Mouse (Mus musculus) kidney, adult 10 weeks (tissue): ENCODE results near the gene Ushbp1. TPM values are rescaled to one million over a fixed set of nuclear protein-coding genes. Genes with fewer than 3 reads are reported as not detected.

Experiments used
- polyA plus RNA-seq: library from polyadenylated mRNA; stranded (reverse); fragments of 350-450 nt; fragmentation: Illumina TruSeq; extraction: RNeasy Lipid Tissue Mini Kit (QIAGEN cat#74804); gene quantifications from one replicate; pipeline ENCODE4 v1.2.3, GENCODE M21; 2014; ENCODE audit warnings: low read depth, low replicate concordance

The Ushbp1 gene
- 0.89 TPM for polyA plus RNA-seq

GRCm38 (mm10) chr8:71395629-71396028, at the start of gene Ushbp1:
Gene Ushbp1 (minus strand): TSS chr8:71395802.

DNA sequence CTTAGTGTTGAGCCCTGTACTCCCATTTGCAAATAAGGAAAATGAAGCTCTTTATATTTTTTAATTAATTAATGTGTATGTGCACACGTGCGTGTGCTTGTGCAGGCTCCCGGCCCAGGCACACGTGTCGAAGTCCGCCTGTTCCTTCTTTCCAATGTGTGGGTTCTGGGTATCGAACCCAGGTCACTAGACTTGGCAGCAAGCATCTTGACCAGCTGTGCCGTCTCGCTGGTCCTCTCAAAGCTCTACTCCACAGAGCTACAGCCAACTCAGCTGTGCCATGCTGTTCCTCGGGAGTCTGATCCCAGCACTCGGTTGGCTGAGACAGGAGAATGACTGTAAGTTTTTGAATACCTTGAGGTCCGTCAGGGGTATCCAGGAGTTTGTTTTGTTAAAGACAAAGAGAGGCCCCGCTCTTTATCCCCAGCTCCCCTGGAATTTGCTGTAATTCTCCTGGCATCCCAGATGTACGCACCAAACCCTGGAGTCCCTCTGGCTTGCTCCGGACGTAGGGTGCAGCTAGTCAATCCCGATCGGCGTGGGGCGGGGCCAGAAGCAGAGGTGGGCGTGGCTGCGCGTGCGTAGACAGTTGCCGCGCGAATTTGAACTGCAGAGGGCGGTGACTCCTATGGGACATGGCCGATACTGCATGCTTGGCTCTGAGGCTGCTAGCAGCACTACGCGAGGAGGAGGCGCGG, 9.9 kb upstream of the Ushbp1 start, which contains the start of gene Ankle1:
Gene Ankle1 (plus strand): TSS at position 610 of the 698 bp plus-strand sequence.

GRCm38 (mm10) chr8:71396639-71397305, 1.2 kb upstream of the Ushbp1 start, which contains the start of gene Babam1:
Gene Babam1 (plus strand): TSS chr8:71396861.

DNA sequence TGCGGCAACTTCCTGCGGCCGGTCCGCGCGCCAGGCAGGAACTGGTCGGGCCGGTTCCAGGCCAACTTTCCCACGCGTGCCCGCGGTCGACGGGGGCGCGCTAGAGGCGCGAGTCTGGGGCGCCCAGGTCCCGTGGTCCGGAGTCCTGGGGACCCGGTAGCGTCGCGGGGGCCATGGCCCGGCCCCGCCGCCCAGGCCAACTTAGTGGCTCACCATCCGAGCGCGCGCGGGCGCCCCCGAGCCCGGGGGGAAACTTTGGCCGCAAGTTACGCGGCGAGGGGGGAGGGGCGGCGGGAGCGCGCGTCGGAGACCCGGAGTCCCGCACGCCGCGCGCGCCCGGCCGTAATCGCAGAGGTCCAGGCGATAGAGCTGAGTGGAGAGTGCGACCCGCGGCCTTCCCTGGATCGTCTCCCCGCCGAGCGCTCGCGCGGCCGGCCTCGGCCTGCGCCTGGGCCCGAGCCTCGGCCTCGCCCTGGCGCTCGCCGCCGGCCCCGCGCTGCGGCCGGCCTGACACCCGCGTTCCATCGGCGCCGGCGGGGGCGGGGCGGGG, 14.1 kb downstream of the Ushbp1 start, which contains the start of gene Nr2f6:
Gene Nr2f6 (minus strand): TSS at position 540 of the 550 bp plus-strand sequence.

DNA sequence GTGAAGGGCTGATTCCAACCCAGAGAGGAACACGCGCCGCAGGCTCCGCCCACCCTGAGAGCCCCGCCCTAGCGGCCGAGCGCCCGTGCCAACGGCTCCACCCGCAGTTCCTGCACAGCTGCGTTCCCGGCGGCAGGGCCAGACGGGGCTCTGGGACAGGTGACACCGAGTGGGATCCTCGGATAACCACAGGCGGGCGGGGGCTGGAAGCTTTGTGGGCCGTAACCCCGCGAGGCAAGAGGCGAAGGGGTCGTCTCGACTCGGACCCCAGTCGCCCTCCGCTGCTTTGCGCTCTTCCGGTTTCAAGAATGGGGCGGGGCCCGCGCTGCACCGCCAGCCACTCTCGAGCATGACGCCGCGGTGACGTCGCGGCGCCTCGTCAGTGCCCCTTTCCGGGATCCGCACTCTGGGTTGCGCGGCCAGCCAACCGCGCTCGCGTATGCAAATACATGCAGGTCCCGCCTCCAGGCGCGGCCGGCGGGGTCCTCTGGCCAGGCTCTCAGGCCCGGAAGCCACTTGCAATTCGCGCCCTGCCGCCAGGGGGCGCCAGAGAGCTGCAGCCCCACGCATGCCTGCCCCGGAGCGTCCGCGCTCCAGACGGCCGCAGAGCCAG, 24.3 kb downstream of the Ushbp1 start, which contains the start of gene Ocel1:
Gene Ocel1 (plus strand): TSS at position 63 of the 613 bp plus-strand sequence.

DNA sequence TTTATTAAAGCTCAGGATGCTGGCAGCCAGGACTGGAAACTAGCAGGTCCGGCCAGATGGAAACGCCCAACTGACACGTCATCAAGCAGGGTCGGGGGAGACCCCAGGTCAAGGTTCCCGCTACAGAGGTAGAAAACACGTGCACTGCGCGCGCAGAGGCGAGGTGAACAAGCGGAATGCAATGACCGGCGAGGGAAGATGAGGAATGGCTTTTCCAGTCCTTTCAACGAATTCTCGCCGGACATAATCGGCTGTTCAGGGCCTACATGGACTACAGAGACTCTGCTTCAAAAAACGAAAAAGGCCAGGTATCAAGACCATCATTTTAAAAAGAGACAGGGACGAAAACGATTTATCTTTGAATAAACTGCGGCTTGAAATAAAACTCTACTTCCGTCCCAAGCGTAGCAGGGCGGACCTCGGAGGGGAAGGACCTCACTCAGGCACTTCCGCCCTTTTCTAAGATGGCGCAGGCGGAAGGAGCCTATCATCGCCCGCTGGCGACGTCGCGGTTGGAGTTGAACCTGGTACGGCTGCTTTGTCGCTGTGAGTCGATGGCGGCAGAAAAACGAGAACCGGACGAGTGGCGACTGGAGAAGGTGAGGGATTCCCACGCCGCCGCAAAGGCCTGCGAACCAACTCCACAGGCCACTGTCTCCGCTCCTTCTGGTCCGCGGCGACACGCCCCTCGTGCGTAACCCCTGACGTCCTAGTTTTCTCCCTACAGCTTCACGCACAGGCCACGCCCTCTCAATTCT, 28.7 kb downstream of the Ushbp1 start, which contains the start of gene Use1:
Gene Use1 (plus strand): TSS at position 78 of the 758 bp plus-strand sequence.

Other genes with a start within 250 kb of the Ushbp1 start
- 1.3 TPM for gene Myo9b, start 123.1 kb downstream of the Ushbp1 start, polyA plus RNA-seq
- gene Haus8, start 122.9 kb downstream of the Ushbp1 start, polyA plus RNA-seq, result 1.9 TPM
- 2.1 TPM for gene Use1, start 29.0 kb downstream of the Ushbp1 start, polyA plus RNA-seq
- gene Ocel1, start 24.5 kb downstream of the Ushbp1 start, polyA plus RNA-seq, result 2.1 TPM
- gene Nr2f6, start 13.8 kb downstream of the Ushbp1 start, polyA plus RNA-seq, result 2.5 TPM
- 17.8 TPM for gene Babam1, start 1.1 kb upstream of the Ushbp1 start, polyA plus RNA-seq
- gene Ankle1, start 10.2 kb upstream of the Ushbp1 start, polyA plus RNA-seq, result not detected
- 0.77 TPM for gene Abhd8, start 67.9 kb upstream of the Ushbp1 start, polyA plus RNA-seq
- gene Mrpl34, start 69.2 kb upstream of the Ushbp1 start, polyA plus RNA-seq, result 16.9 TPM
- 1.3 TPM for gene Dda1, start 73.4 kb upstream of the Ushbp1 start, polyA plus RNA-seq
- gene Ano8, start 90.2 kb upstream of the Ushbp1 start, polyA plus RNA-seq, result 0.85 TPM
- gene Gtpbp3, start 92.3 kb upstream of the Ushbp1 start, polyA plus RNA-seq, result 1.4 TPM
- gene Plvap, start 116.0 kb upstream of the Ushbp1 start, polyA plus RNA-seq, result 6.2 TPM
- gene Ccdc194, start 129.9 kb upstream of the Ushbp1 start, polyA plus RNA-seq, result not detected
- gene Bst2, start 141.7 kb upstream of the Ushbp1 start, polyA plus RNA-seq, result 2.2 TPM
- 1.8 TPM for gene Mvb12a, start 147.1 kb upstream of the Ushbp1 start, polyA plus RNA-seq
- gene Tmem221, start 163.1 kb upstream of the Ushbp1 start, polyA plus RNA-seq, result 2.3 TPM
- 0.20 TPM for gene Nxnl1, start 170.8 kb upstream of the Ushbp1 start, polyA plus RNA-seq
- 1.6 TPM for gene Slc27a1, start 173.1 kb upstream of the Ushbp1 start, polyA plus RNA-seq
- 0.20 TPM for gene Pgls, start 196.4 kb upstream of the Ushbp1 start, polyA plus RNA-seq
- gene Fam129c, start 201.8 kb upstream of the Ushbp1 start, polyA plus RNA-seq, result not detected
- gene Colgalt1, start 215.2 kb upstream of the Ushbp1 start, polyA plus RNA-seq, result 26.0 TPM